21 mouse cellular contexts compared by ENCODE assay signal in the genomic region with DNA sequence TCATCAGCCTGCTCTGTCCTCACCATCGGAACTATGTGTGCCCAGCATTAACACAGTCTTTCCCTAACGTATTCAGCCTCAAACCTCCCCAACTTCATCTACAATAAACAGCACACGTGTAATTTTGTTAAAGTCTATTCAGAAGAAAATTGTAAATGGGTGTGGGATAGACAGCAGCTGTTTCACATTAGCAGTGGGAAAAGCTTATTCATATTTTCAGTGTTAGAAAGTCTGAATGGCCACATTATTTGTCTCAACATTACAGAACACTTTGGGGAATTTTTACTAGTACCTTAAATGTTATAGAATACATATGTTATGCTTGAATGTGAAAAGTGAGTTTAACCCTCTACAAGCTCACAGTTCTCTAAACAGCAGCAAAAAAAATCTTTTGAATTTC.
"Had no signal": no experiment of that assay in that cellular context is flagged by ENCODE, and none has a peak within 500 bp of the region (broad histone marks: within the 10 kb centered on the region; RNA-seq: fewer than 3 reads in every experiment).

No protein-coding gene starts in this region.

- H3K9me3 ChIP-seq: kidney, embryonic 15.5 days; limb, embryonic 15.5 days; midbrain, embryonic 12.5 days; midbrain, embryonic 15.5 days; neural tube, embryonic 12.5 days; neural tube, embryonic 15.5 days had no signal

- H3K27me3 ChIP-seq: kidney, embryonic 15.5 days; limb, embryonic 15.5 days; midbrain, embryonic 12.5 days; midbrain, embryonic 15.5 days; neural tube, embryonic 12.5 days; neural tube, embryonic 15.5 days had no signal

- H3K4me1 ChIP-seq: kidney, embryonic 15.5 days; midbrain, embryonic 12.5 days; midbrain, embryonic 15.5 days; neural tube, embryonic 12.5 days; neural tube, embryonic 15.5 days had no signal

- H3K36me3 ChIP-seq: kidney, embryonic 15.5 days; limb, embryonic 15.5 days; midbrain, embryonic 12.5 days; midbrain, embryonic 15.5 days; neural tube, embryonic 12.5 days; neural tube, embryonic 15.5 days had no signal

- H3K4me3 ChIP-seq: kidney, embryonic 15.5 days; limb, embryonic 15.5 days; midbrain, embryonic 12.5 days; midbrain, embryonic 15.5 days; neural tube, embryonic 12.5 days; neural tube, embryonic 15.5 days had no signal

- DNase-seq: kidney, adult 11 months; kidney, adult 8-10 months; kidney, postnatal 10 days; kidney, postnatal 4 days; layer of hippocampus, adult 9-11 months; liver, postnatal 0 days; lung, embryonic 14.5 days; right cerebral cortex, adult 18-20 months; right cerebral cortex, postnatal 14 days; right cerebral cortex, postnatal 4 days; thymus, postnatal 25 days had no signal

- ATAC-seq: liver, postnatal 0 days; lung, postnatal 0 days; midbrain, embryonic 15.5 days had no signal

- H3K27ac ChIP-seq: kidney, embryonic 15.5 days; limb, embryonic 15.5 days; liver, embryonic 14.5 days; macrophage; midbrain, embryonic 12.5 days; midbrain, embryonic 15.5 days; neural tube, embryonic 12.5 days; neural tube, embryonic 15.5 days had no signal

- H3K9ac ChIP-seq: kidney, embryonic 15.5 days; limb, embryonic 15.5 days; liver, embryonic 14.5 days; liver, postnatal 0 days; lung, embryonic 14.5 days; midbrain, embryonic 12.5 days; midbrain, embryonic 15.5 days; neural tube, embryonic 12.5 days; neural tube, embryonic 15.5 days had no signal

- H3K4me2 ChIP-seq: kidney, embryonic 15.5 days; limb, embryonic 15.5 days; liver, embryonic 11.5 days; lung, embryonic 14.5 days; midbrain, embryonic 12.5 days; midbrain, embryonic 15.5 days; neural tube, embryonic 12.5 days; neural tube, embryonic 15.5 days had no signal
